20 mouse cellular contexts compared by ENCODE assay signal in the genomic region with DNA sequence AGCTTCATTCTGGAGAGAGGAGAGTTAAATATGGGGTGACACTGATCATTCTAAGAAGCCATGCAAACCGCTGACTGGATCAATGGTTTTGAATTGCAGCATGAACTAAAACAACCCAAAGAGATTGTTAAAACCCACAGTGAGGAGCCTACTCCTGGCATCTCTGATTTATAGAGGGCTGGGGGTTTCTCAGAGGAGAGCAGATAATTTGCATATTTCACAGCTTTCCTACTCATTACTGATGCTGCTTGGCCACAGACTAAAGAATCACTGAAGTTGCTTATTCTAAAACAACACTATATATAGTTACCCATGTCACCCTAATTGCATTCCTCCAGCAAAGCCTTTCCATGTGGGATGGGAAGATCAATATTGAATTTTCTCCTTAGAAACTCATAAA.
DNase-seq lines count a peak whose midpoint lies in the region; ATAC-seq and TF ChIP-seq lines count a peak whose summit lies in the region.
"Had no signal": no experiment of that assay in that cellular context is flagged by ENCODE, and none has a peak within 500 bp of the region (broad histone marks: within the 10 kb centered on the region; RNA-seq: fewer than 3 reads in every experiment).

No protein-coding gene starts in this region.

- no peaks in the 10 kb centered on the region for H3K27me3 ChIP-seq in forebrain, embryonic 11.5 days (ENCODE audit: control insufficient read depth, insufficient read depth, low read length)
- no peaks in the 10 kb centered on the region for H3K27me3 ChIP-seq in forebrain, embryonic 10.5 days (ENCODE audit: poor library complexity, severe bottlenecking)
- H3K27me3 ChIP-seq in forebrain, embryonic 14.5 days (replicated peaks; ENCODE audit: control insufficient read depth, insufficient read depth, low read length): no peaks in the 10 kb centered on the region
- H3K27me3 ChIP-seq: embryonic facial prominence, embryonic 12.5 days; intestine, embryonic 15.5 days had no signal

- no peak overlapping the region for H3K4me3 ChIP-seq in forebrain, embryonic 11.5 days (ENCODE audit: low read depth, low read length)
- H3K4me3 ChIP-seq in forebrain, embryonic 10.5 days: no peak overlapping the region
- no peak overlapping the region for H3K4me3 ChIP-seq in forebrain, embryonic 14.5 days (ENCODE audit: low read depth, low read length)
- H3K4me3 ChIP-seq: embryonic facial prominence, embryonic 12.5 days; heart, embryonic 10.5 days; intestine, embryonic 15.5 days had no signal

- TF ChIP-seq CTCF in brain, embryonic 14.5 days (IDR thresholded peaks at IDR 0.05; ENCODE audit: borderline replicate concordance, extremely low read depth, insufficient read depth, insufficient read length): no peak

- 22% methylated on average over 1 of the region's 1 CpGs for WGBS in forebrain, embryonic 11.5 days
- 58% methylated on average over 1 of the region's 1 CpGs for WGBS in forebrain, embryonic 10.5 days
- WGBS in forebrain, embryonic 14.5 days: 11% methylated on average over 1 of the region's 1 CpGs

- H3K9ac ChIP-seq in forebrain, embryonic 11.5 days (ENCODE audit: low read length): no peak overlapping the region
- H3K9ac ChIP-seq in forebrain, embryonic 14.5 days (ENCODE audit: low read length): no peak overlapping the region
- H3K9ac ChIP-seq: embryonic facial prominence, embryonic 12.5 days; hindbrain, embryonic 14.5 days; intestine, embryonic 15.5 days had no signal

- no peak for DNase-seq in forebrain, embryonic 11.5 days (ENCODE audit: low spot score)
- no peak for DNase-seq in forebrain, embryonic 10.5 days (ENCODE audit: extremely low spot score, low spot score)
- DNase-seq in brain, embryonic 14.5 days (ENCODE audit: low read depth): peak; percentile 56
- DNase-seq in forebrain, embryonic 14.5 days (ENCODE audit: low spot score): peak; percentile 44
- peak; percentile 37 for DNase-seq in mesoderm, embryonic 11.5 days (ENCODE audit: low read depth, low spot score)
- DNase-seq in adrenal gland, postnatal 10 days: no peak
- no peak for DNase-seq in kidney, postnatal 36 days
- DNase-seq in right cerebral cortex, postnatal 4 days: no peak
- DNase-seq: adrenal gland, postnatal 14 days; cerebellum, adult 2 months; cerebellum, postnatal 10 days; embryo, embryonic 11 days; gastrocnemius, postnatal 10 days; heart, adult 18-20 months; heart, postnatal 10 days; heart, postnatal 4 days had no signal

- H3K27ac ChIP-seq in forebrain, embryonic 11.5 days (ENCODE audit: low read depth, low read length): no peak overlapping the region
- no peak overlapping the region for H3K27ac ChIP-seq in forebrain, embryonic 10.5 days
- no peak overlapping the region for H3K27ac ChIP-seq in forebrain, embryonic 14.5 days (ENCODE audit: low read depth, low read length)
- H3K27ac ChIP-seq: embryonic facial prominence, embryonic 12.5 days; heart, embryonic 10.5 days; hindbrain, embryonic 14.5 days; intestine, embryonic 15.5 days had no signal

- no peak overlapping the region for H3K4me2 ChIP-seq in forebrain, embryonic 11.5 days (ENCODE audit: low read depth, low read length, severe bottlenecking)
- H3K4me2 ChIP-seq in forebrain, embryonic 14.5 days (ENCODE audit: low read length): no peak overlapping the region
- H3K4me2 ChIP-seq: embryonic facial prominence, embryonic 12.5 days; hindbrain, embryonic 14.5 days; intestine, embryonic 15.5 days had no signal

- TF ChIP-seq POLR2A in brain, embryonic 14.5 days (IDR thresholded peaks at IDR 0.05; ENCODE audit: borderline replicate concordance, extremely low read depth, insufficient read depth, insufficient read length, poor library complexity, severe bottlenecking): no peak

- no peaks in the 10 kb centered on the region for H3K36me3 ChIP-seq in forebrain, embryonic 11.5 days (ENCODE audit: control insufficient read depth, insufficient read depth, low read length)
- H3K36me3 ChIP-seq in forebrain, embryonic 10.5 days (replicated peaks): no peaks in the 10 kb centered on the region
- H3K36me3 ChIP-seq in forebrain, embryonic 14.5 days (ENCODE audit: control insufficient read depth, insufficient read depth, low read length): no peaks in the 10 kb centered on the region
- H3K36me3 ChIP-seq: embryonic facial prominence, embryonic 12.5 days; heart, embryonic 10.5 days; intestine, embryonic 15.5 days had no signal

- peak; percentile 76 for ATAC-seq in forebrain, embryonic 11.5 days (replicated peaks; ENCODE audit: low FRiP score)
- ATAC-seq in forebrain, embryonic 14.5 days: peak; percentile 72
- ATAC-seq: intestine, embryonic 15.5 days had no signal

- H3K4me1 ChIP-seq in forebrain, embryonic 11.5 days (replicated peaks; ENCODE audit: control insufficient read depth, insufficient read depth, low read length): no peaks in the 10 kb centered on the region
- H3K4me1 ChIP-seq in forebrain, embryonic 10.5 days: peaks cover 12% of the 10 kb centered on the region
- 0 out of 2 replicates have a peak, but pooled peaks cover 9% of the 10 kb centered on the region for H3K4me1 ChIP-seq in forebrain, embryonic 14.5 days (ENCODE audit: control insufficient read depth, insufficient read depth, low read length)
- H3K4me1 ChIP-seq: embryonic facial prominence, embryonic 12.5 days; heart, embryonic 10.5 days; intestine, embryonic 15.5 days had no signal

- no peaks in the 10 kb centered on the region for H3K9me3 ChIP-seq in forebrain, embryonic 11.5 days (ENCODE audit: control insufficient read depth, low read length)
- H3K9me3 ChIP-seq in forebrain, embryonic 10.5 days: no peaks in the 10 kb centered on the region
- no peaks in the 10 kb centered on the region for H3K9me3 ChIP-seq in forebrain, embryonic 14.5 days (replicated peaks; ENCODE audit: control insufficient read depth, low read length)
- H3K9me3 ChIP-seq: embryonic facial prominence, embryonic 12.5 days; heart, embryonic 10.5 days; intestine, embryonic 15.5 days had no signal

Comparison
In these comparisons a context has a peak if more than half of its experiments do, and no peak if none do; other contexts are left out.
1. DNase-seq: peak in brain, embryonic 14.5 days (single experiment), forebrain, embryonic 14.5 days (single experiment) and mesoderm, embryonic 11.5 days (single experiment); none in forebrain, embryonic 11.5 days (single experiment), forebrain, embryonic 10.5 days (single experiment), adrenal gland, postnatal 10 days (single experiment), kidney, postnatal 36 days (0 of 2) and right cerebral cortex, postnatal 4 days (single experiment).